7 mouse cellular contexts compared by ENCODE assay signal in the genomic region with DNA sequence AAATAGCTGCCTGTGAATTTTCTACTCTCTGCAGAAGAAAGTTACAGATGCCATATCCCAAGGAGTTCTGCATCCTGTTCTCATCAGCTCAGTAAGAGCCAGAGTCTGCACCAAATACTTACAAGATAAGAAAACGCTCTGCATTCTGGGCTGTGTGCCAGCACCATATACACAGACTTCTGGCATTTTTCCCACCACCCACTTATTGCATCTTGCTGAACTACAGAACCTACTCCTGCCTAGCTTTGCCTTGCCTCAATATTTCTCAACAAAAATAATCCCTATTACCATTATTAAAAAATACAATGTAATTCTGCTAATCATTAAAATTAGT.
DNase-seq lines count a peak whose midpoint lies in the region; ATAC-seq lines count a peak whose summit lies in the region.

No protein-coding gene starts in this region.

- no peaks in the 10 kb centered on the region for H3K9me3 ChIP-seq in kidney, embryonic 14.5 days (ENCODE audit: control insufficient read depth, low read length)

- H3K4me1 ChIP-seq in kidney, embryonic 14.5 days (ENCODE audit: control insufficient read depth, insufficient read depth, low read length): no peaks in the 10 kb centered on the region

- H3K9ac ChIP-seq in kidney, embryonic 14.5 days (ENCODE audit: low read depth, low read length): no peak overlapping the region

- no peak for DNase-seq in kidney, adult 18-20 months
- DNase-seq in frontal cortex, adult 2 months (ENCODE audit: extremely low spot score in 1 of 2, low spot score in 1 of 2): peak; percentile 72 to 88
- DNase-seq in left cerebral cortex, adult 8-10 months (ENCODE audit: low spot score in 2 of 2): peak; percentile 8 to 82
- DNase-seq in right cerebral cortex, postnatal 36 days (ENCODE audit: low spot score in 2 of 2): peak; percentile 46 to 69
- no peak for DNase-seq in spleen, adult 12 weeks (ENCODE audit: low spot score)

- H3K4me3 ChIP-seq in kidney, embryonic 14.5 days (ENCODE audit: low read length): no peak overlapping the region

- no peak overlapping the region for H3K4me2 ChIP-seq in kidney, embryonic 14.5 days (replicated peaks; ENCODE audit: low read depth, low read length)

- peak; percentile 62; the same call in 1 of the 2 replicates for ATAC-seq in kidney, embryonic 14.5 days (ENCODE audit: low FRiP score, low TSS enrichment)
- no peak for ATAC-seq in granulocyte monocyte progenitor cell, adult 5-6 weeks (replicated peaks; ENCODE audit: poor library complexity, severe bottlenecking)

- H3K27me3 ChIP-seq in kidney, embryonic 14.5 days (ENCODE audit: control insufficient read depth, insufficient read depth, low read length): no peaks in the 10 kb centered on the region

- H3K27ac ChIP-seq in kidney, embryonic 14.5 days (ENCODE audit: low read depth, low read length): peak overlapping the region; percentile 53; the same call in 1 of the 2 replicates

- 59% methylated on average over 1 of the region's 1 CpGs for WGBS in kidney, embryonic 14.5 days

- H3K36me3 ChIP-seq in kidney, embryonic 14.5 days (ENCODE audit: control insufficient read depth, insufficient read depth, low read length): no peaks in the 10 kb centered on the region

Comparison
In these comparisons a context has a peak if more than half of its experiments do, and no peak if none do; other contexts are left out.
1. DNase-seq: peak in frontal cortex, adult 2 months (2 of 2), left cerebral cortex, adult 8-10 months (2 of 2) and right cerebral cortex, postnatal 36 days (2 of 2); none in kidney, adult 18-20 months (single experiment) and spleen, adult 12 weeks (single experiment).